Mouse (Mus musculus): ENCODE data around the gene Wdr70.

The Wdr70 gene

DNA sequence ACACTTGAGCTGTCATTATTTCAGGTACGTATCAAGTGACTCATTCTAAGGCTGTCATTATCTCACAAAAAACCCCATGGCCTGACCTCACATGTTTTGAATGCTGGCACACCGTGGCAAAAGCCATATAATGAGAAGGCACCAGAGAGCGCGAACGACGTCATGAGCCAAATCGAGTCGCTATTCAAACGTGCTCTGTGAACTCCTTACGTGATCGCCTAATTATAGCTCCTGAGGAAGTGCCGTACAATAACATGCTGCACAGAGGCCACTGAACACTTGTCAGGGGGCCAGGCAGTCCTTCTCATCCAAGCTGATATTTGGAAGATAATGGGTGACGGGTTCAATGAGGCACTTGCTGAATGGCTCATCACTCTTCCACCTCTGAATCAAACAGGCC, 241.6 kb downstream of the Wdr70 start:
- DNase-seq: no peak

DNA sequence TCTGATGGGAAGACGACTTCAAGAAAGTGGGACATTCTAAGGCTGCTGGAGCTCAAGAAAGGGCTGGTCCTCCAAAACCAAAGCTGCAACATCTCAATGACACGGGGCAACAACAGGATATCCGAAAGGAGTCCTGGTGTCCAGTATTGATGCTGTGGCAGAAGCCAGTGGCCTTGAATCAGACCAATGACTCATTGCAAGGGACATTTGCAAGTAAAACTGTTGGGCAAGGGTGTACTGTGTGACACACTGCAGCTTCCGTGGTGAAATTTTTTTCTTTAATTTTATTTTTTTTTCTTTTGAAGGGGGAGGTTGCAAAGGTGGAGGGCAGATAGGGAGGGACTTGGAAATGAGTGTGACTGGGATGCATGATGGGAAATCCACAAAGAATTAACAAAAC, 256.6 kb downstream of the Wdr70 start:
- no peak for DNase-seq

DNA sequence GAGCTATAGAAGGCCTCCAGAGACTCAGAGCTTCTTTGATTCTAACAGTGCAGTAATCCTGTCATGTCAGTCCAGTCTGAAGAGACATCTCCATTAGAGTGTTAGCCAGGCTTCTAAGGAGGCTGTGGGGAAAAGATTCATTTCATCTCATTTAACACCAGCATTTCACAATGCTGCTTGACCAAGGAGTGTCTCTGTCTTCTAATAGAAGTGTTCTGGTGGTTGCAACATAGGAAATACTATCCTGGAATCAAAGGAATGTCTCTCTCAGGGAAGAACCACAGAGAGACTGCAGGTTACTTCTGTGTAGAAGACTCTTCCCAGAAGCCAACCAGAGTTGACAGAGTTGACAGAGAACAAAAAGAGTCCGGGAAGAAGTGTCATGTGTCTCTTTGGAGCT, 257.3 kb downstream of the Wdr70 start:
- DNase-seq: no peak

DNA sequence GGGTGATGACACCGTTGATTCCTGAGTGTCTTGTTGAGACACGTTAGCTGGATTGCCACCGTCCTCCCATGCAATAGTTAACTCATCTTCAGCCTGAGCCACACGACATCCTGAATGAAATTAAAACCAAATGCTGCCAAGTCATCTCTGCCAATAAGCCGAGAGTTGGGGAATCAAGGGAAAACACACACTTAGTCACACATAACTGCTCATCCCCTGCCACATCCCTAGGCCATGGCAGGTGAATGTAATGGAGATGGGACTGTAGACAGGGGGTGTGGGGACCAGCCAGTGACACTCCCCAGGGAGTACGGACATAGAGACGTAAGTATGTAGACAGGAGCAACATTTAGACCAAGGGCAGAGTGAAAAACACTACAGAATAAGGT, 260.1 kb downstream of the Wdr70 start:
- DNase-seq: no peak

DNA sequence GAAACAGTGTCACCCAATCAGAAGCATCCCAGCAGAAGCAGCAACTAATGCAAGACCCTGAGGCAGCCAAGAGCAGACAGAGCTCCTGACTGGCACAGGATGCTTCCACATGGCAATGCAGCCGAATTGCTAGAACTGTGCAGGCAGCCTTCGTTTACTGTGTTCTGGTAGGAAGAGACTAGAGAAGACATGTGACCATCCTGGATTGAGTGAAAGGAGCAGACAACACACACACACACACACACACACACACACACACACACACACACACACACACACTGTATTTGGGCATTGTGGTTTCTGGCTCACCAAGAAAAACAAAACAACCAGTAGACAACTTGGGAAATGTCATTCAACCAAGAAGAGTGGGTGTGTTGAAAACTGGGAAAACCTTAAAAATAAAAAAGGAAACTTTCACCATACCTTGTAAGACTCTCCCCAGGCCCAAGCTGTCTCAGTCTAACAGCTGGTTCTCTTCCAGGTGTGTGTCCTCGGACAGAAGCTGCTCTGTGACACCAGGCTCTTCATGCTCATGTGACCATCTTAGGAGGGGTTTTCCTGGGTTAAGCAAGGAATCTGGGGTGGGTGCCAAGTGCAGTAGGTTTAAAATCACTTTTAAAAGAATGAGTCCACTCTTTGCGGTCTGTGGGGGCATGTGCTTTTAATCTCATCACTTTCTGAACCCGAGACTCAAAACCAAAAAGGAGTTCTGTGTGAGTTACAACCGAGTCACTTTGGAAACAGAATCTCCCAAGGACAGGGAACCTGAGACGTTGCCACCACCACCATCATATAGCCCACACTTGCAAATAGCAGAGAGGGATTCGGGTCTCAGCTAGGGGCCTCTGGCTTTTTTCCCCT, 260.7 kb downstream of the Wdr70 start:
- no peak for DNase-seq

DNA sequence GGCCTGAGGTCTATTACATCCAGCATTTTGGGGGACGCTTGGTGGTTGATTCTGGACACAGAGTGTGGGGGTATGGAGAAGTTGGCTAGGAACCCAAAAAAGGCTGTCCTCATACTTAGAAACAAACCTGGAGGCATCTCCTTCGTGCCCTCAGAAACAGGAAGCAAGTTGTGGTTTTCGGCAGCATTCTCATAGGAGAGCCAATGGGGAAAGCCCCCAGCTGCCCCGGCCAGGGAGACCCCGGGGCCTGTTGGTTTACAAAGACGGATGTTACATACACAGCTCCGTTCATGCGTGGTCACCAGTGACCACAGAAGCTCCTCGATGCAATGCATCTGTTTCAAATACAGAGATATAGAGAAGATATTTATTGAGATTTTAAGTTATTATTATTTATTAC, 263.6 kb downstream of the Wdr70 start:
- no peak for DNase-seq

GRCm38 (mm10) chr15:7825530-7825929, 273.5 kb downstream of the Wdr70 start:
- DNase-seq: no peak

- no peak for DNase-seq
These were observed 275.1 kb downstream of the Wdr70 start for GRCm38 (mm10) chr15:7823886-7824285.

Data from cerebellum, adult 18-20 months (tissue).